Mouse (Mus musculus): Measurements from ENCODE around the gene Olfr1294.

GRCm38 (mm10) chr2:111496880-111497279 lies 43.2 kb downstream of the Olfr1294 start, which contains the start of gene Olfr1291-ps1:
- TF ChIP-seq NANOG (IDR thresholded peaks at IDR 0.05; ENCODE audit: borderline replicate concordance, low read length) (no peak), CTCF (conservative IDR thresholded peaks at IDR 0.05; ENCODE audit: low read length) (no peak), POU5F1 (IDR thresholded peaks at IDR 0.05; ENCODE audit: borderline replicate concordance, low read length) (no peak)

All from E14TG2a.4 (cell line).